Mouse (Mus musculus) limb, embryonic 13.5 days (tissue): Measurements from ENCODE around the gene Tomm22. TPM values are rescaled to one million over a fixed set of nuclear protein-coding genes. Genes with fewer than 3 reads are reported as not detected.

Experiments
- ATAC-seq: fragments of 200-750 bp; cut with Nextera tagmentation; 2 replicates; pipeline ENCODE4 v1.8.0; 2017; ENCODE audit warnings: low read depth, moderate number of reproducible peaks, moderate TSS enrichment; ENCODE audit not compliant: low FRiP score
- H3K27ac ChIP-seq: fragments of 300-500 bp; sonication (generic); 2 replicates; pipeline ENCODE4 v1.5.1; 2015; ENCODE audit warnings: inconsistent platforms, mild to moderate bottlenecking, moderate library complexity
- H3K27me3 ChIP-seq: fragments of 300-500 bp; sonication (generic); 2 replicates; pipeline ENCODE4 v1.6.1; 2015; ENCODE audit warnings: mild to moderate bottlenecking, inconsistent platforms
- H3K36me3 ChIP-seq: fragments of 300-500 bp; sonication (generic); 2 replicates; pipeline ENCODE4 v1.6.1; 2015; ENCODE audit warnings: inconsistent platforms, mild to moderate bottlenecking, moderate library complexity
- H3K4me1 ChIP-seq: fragments of 300-500 bp; sonication (generic); 2 replicates; pipeline ENCODE4 v1.6.1; 2015; ENCODE audit warnings: inconsistent platforms
- H3K4me2 ChIP-seq: fragments of 300-500 bp; sonication (generic); replicated peaks from 2 replicates; pipeline ENCODE4 v1.6.1; 2015; ENCODE audit warnings: inconsistent platforms, mild to moderate bottlenecking, moderate library complexity
- H3K4me3 ChIP-seq: fragments of 300-500 bp; sonication (generic); 2 replicates; pipeline ENCODE4 v1.5.1; 2015; ENCODE audit warnings: moderate library complexity, mild to moderate bottlenecking, inconsistent platforms
- H3K9ac ChIP-seq: fragments of 300-500 bp; sonication (generic); 2 replicates; pipeline ENCODE4 v1.6.1; 2015; ENCODE audit warnings: mild to moderate bottlenecking, inconsistent platforms
- H3K9me3 ChIP-seq: fragments of 300-500 bp; sonication (generic); 2 replicates; pipeline ENCODE4 v1.6.1; 2016; ENCODE audit warnings: inconsistent platforms
- WGBS: fragments of 180-500 bp; shearing (Covaris S2); methylation state at CpG from one replicate; pipeline ENCODE4 v1.1.7; 2015; 5-methylcytosine and 5-hydroxymethylcytosine counted together
- polyA plus RNA-seq: library from polyadenylated mRNA; unstranded; fragments of >200 nt; fragmentation: Nextera tagmentation; extraction: Ambion mirVana; gene quantifications from 2 replicates; pipeline ENCODE4 v1.2.1, GENCODE M21; 2015

Tomm22 gene
- polyA plus RNA-seq, 1 experiment from 2014 or later, result 226 TPM

DNA sequence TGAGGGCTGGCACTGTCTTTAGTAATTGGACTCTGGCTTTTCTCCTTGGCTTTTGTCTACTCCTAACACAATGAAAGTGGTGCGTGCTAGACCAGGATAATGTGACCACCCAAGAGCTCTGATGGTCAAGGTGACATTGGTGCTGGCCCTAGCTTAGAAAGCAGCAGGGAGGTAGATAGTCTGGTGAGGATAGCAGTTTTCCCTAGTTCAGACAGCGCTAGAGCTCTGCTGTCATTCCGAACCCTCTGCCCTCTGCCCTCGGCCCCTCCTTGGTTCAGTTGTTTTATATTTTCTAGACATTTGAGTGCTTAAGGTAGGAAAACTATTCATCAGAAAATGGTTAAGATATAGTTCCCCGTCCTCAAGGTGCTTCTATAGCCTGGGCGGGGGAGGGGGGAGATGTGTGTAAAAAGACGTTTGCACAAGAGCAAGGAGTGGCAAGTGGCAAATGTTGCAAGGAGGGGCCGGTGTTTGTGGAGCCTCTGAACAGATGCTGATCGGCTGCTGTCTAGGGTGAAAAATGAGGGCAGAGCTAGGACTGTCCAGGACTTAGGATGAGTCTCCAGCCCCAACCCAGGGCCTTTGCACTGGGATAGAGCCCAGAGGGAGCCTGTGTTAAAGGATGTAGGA is 27.0 kb downstream of the Tomm22 start:
- Histone ChIP-seq H3K4me1 (peaks cover 12% of the 10 kb centered on the region), H3K27me3 (no peaks in the 10 kb centered on the region), H3K4me2 (no peak overlapping the region), H3K9ac (no peak overlapping the region), H3K36me3 (peaks cover 33% of the 10 kb centered on the region), H3K9me3 (no peaks in the 10 kb centered on the region), H3K4me3 (no peak overlapping the region), H3K27ac (no peak overlapping the region)
- 74% methylated on average over 9 of the region's 9 CpGs for WGBS
- no peak for ATAC-seq

DNA sequence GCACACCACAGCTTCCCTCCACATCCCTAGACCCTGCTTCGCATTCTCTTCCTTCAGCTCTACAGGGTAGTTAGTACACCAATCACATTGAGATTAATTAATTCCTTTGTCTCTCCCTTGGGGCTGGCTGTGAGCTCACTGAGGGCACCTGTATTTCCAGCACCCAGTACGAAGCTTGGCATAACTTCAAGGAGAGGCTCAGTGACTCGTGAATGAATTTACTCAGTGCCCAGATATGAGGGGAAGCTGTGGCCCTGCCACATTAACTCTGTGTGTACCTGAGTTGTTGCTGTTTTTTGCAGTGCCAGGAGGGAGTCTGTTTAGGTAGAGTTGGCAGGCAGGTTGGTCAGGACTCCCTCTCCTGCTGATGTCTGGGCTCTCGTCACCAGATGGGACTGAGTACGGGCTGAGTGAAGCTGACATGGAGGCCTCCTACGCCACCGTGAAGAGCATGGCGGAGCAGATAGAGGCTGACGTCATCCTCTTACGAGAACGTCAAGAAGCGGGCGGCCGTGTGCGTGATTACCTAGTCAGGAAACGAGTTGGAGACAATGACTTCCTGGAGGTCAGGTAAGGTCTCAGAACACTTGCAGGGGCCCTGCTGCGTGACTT is 36.0 kb downstream of the Tomm22 start:
- Histone ChIP-seq H3K4me3 (no peak overlapping the region), H3K9ac (no peak overlapping the region), H3K4me1 (no peaks in the 10 kb centered on the region), H3K9me3 (no peaks in the 10 kb centered on the region), H3K27me3 (no peaks in the 10 kb centered on the region), H3K36me3 (peaks cover 53% of the 10 kb centered on the region), H3K4me2 (no peak overlapping the region), H3K27ac (no peak overlapping the region)
- no peak for ATAC-seq
- 90% methylated on average over 17 of the region's 17 CpGs for WGBS

DNA sequence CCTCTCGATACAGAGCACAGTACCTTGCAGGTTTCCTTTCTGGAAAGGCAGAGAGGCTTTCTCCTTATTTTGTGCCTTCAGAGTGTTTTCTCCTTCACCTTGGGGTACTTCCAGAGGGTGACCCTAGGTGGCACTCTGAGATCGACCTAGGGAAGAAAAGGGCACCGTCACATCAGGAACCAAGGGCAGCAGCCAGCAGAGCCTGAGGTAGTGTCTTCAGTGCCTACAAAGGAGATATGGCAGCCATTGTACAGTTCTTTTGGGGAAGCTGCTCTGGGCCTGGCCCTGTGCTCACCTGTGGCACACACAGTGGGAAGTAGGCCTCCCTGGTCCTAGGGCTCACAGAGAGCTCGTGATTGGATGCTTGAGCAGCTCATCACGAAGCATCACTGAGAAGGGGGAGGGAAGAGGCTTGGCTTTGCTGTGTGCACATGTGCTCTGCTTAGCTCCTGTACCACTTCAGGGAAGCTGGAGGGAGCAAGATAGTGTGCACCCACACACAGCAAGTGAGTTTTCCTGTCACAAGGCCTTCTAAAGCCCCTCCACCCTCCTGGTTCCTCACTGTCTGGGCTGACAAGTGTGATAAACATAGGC is 37.7 kb downstream of the Tomm22 start:
- no peak overlapping the region for H3K4me3 ChIP-seq
- H3K4me2 ChIP-seq, result no peak overlapping the region
- ATAC-seq, result no peak
- H3K9me3 ChIP-seq, result no peaks in the 10 kb centered on the region
- H3K9ac ChIP-seq, result no peak overlapping the region
- no peak overlapping the region for H3K27ac ChIP-seq
- no peaks in the 10 kb centered on the region for H3K27me3 ChIP-seq
- WGBS, result 94% methylated on average over 5 of the region's 5 CpGs
- H3K36me3 ChIP-seq, result peaks cover 69% of the 10 kb centered on the region
- no peaks in the 10 kb centered on the region for H3K4me1 ChIP-seq

DNA sequence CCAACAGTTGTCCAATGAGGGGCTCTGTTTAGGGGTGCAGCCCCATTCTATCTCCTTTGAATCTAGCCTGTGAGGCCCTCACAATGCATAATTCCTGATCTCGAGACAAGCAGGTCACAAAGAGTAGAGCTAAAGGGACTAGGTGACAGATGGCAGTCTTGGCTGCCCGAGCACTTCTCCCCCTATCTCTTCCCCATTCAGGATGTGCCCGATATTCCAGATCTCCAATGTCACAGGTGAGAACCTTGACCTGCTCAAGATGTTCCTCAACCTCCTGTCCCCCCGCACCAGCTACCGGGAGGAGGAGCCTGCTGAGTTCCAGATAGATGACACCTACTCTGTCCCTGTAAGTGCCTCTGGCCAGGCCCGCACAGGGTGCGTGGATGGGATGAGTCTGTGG is 45.0 kb downstream of the Tomm22 start:
- Histone ChIP-seq H3K4me1 (no peaks in the 10 kb centered on the region), H3K27ac (no peak overlapping the region), H3K36me3 (peaks cover 99% of the 10 kb centered on the region), H3K4me3 (no peak overlapping the region), H3K4me2 (no peak overlapping the region), H3K9ac (no peak overlapping the region), H3K9me3 (no peaks in the 10 kb centered on the region), H3K27me3 (no peaks in the 10 kb centered on the region)
- WGBS, result 95% methylated on average over 7 of the region's 7 CpGs
- ATAC-seq, result no peak

DNA sequence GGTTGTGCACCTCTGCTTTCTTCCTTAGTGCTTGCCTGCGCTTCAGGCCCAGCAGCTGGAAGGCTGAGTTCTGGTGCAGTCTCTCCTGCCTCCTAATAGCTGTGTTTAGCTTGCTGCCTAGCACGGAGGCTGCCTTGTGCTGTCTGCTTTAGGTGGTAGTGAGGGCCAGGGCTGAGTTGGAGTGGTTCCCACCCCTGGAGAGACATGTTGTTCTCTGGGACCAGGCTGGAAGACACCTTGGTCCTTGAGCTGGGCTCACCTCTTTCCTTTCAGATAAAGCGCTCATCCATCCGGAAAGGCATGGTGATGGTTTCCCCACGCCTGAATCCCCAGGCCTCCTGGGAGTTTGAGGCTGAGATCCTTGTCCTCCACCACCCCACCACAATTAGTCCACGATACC is 46.0 kb downstream of the Tomm22 start:
- Histone ChIP-seq H3K27me3 (no peaks in the 10 kb centered on the region), H3K4me3 (no peak overlapping the region), H3K36me3 (peaks cover 98% of the 10 kb centered on the region), H3K4me2 (no peak overlapping the region), H3K27ac (no peak overlapping the region), H3K9ac (no peak overlapping the region), H3K9me3 (no peaks in the 10 kb centered on the region), H3K4me1 (0 out of 2 replicates have a peak, but pooled peaks cover 3% of the 10 kb centered on the region)
- no peak for ATAC-seq
- 93% methylated on average over 6 of the region's 6 CpGs for WGBS

DNA sequence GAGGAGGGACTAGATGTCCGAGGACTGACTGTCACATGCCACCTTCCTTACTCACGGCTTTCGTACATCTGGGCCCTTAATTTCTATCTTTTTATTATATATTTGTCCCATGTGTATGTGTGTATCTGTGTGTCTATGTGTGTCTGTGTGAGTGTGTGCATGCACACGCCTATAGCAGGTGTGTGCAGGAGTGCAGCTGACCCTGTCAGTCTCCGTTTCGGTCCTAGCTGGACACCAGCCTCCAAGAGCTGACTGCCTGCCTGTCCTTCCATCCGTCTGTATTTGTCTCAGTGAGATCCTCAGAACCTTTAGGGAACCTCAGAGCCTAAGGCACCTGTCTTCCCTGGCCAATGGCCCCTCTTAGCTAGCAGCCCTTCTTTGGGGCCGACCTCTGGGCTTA is 49.6 kb downstream of the Tomm22 start:
- Histone ChIP-seq H3K4me2 (no peak overlapping the region), H3K27ac (no peak overlapping the region), H3K36me3 (peaks cover 79% of the 10 kb centered on the region), H3K9me3 (no peaks in the 10 kb centered on the region), H3K27me3 (no peaks in the 10 kb centered on the region), H3K4me3 (no peak overlapping the region), H3K9ac (no peak overlapping the region), H3K4me1 (0 out of 2 replicates have a peak, but pooled peaks cover 3% of the 10 kb centered on the region)
- WGBS, result 90% methylated on average over 8 of the region's 8 CpGs
- ATAC-seq, result no peak

GRCm38 (mm10) chr15:79720796-79721195 is 50.1 kb downstream of the Tomm22 start:
- Histone ChIP-seq H3K4me3 (no peak overlapping the region), H3K4me1 (0 out of 2 replicates have a peak, but pooled peaks cover 3% of the 10 kb centered on the region), H3K9me3 (no peaks in the 10 kb centered on the region), H3K9ac (no peak overlapping the region), H3K36me3 (peaks cover 79% of the 10 kb centered on the region), H3K27ac (no peak overlapping the region), H3K4me2 (no peak overlapping the region), H3K27me3 (no peaks in the 10 kb centered on the region)
- ATAC-seq, result no peak
- WGBS, result 83% methylated on average over 4 of the region's 4 CpGs

Other genes with a start within 250 kb of the Tomm22 start
- gene Csnk1e, start 215.3 kb upstream of the Tomm22 start, polyA plus RNA-seq, result 109 and 116 TPM in 2 replicates
- not detected in 2 replicates for gene Kcnj4, start 165.6 kb upstream of the Tomm22 start, polyA plus RNA-seq
- 123 and 133 TPM in 2 replicates for gene Kdelr3, start 154.4 kb upstream of the Tomm22 start, polyA plus RNA-seq
- gene Ddx17, start 124.1 kb upstream of the Tomm22 start, polyA plus RNA-seq, result 62.3 and 62.9 TPM in 2 replicates
- 2.7 and 3.2 TPM in 2 replicates for gene Dmc1, start 65.8 kb upstream of the Tomm22 start, polyA plus RNA-seq
- gene Fam227a, start 11.9 kb upstream of the Tomm22 start, polyA plus RNA-seq, result 1.4 and 2.2 TPM in 2 replicates
- 55.1 and 59.5 TPM in 2 replicates for gene Cby1, start 11.7 kb upstream of the Tomm22 start, polyA plus RNA-seq
- gene Josd1, start 17.1 kb downstream of the Tomm22 start, polyA plus RNA-seq, result 24.8 and 26.7 TPM in 2 replicates
- 37.1 and 40.8 TPM in 2 replicates for gene Gtpbp1, start 20.0 kb downstream of the Tomm22 start, polyA plus RNA-seq
- gene Sun2, start 71.7 kb downstream of the Tomm22 start, polyA plus RNA-seq, result 5.5 and 7.8 TPM in 2 replicates
- 69.5 and 74.1 TPM in 2 replicates for gene Dnal4, start 107.0 kb downstream of the Tomm22 start, polyA plus RNA-seq
- 2.7 and 2.9 TPM in 2 replicates for gene Nptxr, start 133.9 kb downstream of the Tomm22 start, polyA plus RNA-seq
- gene Npcd, start 163.4 kb downstream of the Tomm22 start, polyA plus RNA-seq, result 0.46 and 0.60 TPM in 2 replicates
- 45.4 and 54.5 TPM in 2 replicates for gene Cbx6, start 163.8 kb downstream of the Tomm22 start, polyA plus RNA-seq
- 13.5 and 14.1 TPM in 2 replicates for gene Apobec3, start 220.8 kb downstream of the Tomm22 start, polyA plus RNA-seq